Mouse (Mus musculus): Measurements from ENCODE around the gene Nup37. TPM values are rescaled to one million over a fixed set of nuclear protein-coding genes. Genes with fewer than 3 reads are reported as not detected.

The Nup37 gene
- 1 to 10 TPM; 4.7 to 5.7 TPM for total RNA-seq (2023)

DNA sequence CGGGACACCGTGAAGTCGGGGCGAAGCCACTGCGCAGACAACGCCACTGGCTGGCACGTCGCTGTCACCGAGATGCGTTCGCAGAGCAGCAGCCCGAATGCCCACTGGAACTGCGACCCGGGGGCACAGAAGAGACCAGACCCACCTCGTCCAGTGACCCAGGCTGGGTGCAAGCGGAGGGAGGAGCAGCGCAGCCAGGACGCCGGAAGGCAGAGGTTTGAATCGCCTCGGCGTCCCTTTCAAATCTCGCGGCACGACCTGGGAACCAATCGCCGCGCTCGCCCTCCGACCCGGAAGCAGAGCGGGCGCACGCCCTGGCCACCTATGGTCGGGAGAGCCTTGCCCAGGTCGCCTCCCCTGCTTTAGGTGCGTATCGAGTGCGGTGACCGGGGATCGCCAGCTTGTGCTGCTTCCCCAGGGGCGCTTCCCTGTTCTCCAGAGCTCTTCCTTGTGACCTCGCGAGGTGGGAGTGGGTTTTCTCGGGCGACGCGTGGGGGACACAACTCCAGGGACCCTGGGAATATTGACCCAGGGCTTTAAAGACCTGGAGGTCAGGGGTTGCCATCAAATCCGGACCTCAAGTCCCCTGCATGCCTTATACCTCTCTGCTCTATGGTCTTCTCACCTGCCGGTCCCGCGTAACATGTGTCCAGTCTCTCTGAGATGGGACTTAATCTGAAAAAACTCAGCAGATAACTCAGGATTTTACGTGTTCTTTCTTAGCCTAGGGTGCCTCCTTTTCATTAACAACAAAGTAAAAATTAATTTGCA lies at the start of gene Nup37, which contains the start of gene Parpbp:
Nup37 (plus strand) TSS at position 286 of the 771 bp plus-strand sequence.
Parpbp (minus strand) TSS at position 235 of the 771 bp plus-strand sequence.

DNA sequence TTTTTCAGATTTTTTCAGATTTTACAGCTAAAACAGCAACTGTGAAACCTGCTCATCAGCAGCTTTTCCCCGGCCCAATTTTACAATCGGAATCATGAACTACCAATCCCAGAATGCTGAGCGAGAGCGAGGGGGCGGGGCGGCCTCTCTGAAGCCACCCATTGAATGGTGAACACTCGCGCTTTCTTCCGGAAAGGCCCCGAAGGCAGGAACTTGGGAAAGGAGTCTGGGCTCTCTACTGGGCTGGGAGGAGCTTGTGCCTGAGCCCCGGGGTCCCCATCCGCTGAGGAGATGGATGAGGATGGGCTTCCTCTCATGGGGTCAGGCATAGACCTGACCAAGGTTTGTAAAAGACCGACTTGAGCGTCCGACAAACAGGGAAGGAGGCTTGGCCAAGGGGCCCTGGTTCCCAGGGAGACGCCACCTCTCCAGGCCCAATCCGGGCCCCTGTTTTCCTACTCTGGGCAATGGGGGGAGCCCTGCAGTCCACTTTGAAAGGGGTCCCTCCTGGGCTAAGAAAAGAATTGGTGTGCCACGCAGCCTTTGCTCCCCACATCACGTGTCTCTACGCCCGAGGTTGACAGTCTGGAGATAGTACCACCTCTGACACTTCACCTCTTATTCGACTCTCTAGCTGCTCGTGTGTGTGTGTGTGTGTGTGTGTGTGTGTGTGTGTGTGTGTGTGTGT lies 54.3 kb downstream of the Nup37 start, which contains the start of gene Washc3:
Washc3 (plus strand) TSS at position 143 of the 688 bp plus-strand sequence.

Other genes starting within 250 kb of the Nup37 start
- gene Pmch, start 55.9 kb upstream of the Nup37 start, total RNA-seq (2023) = not detected
- gene Parpbp, start 51 bp upstream of the Nup37 start, total RNA-seq (2023) = under 1 TPM; 0.26 to 0.27 TPM
- 10 to 100 TPM; 36.8 to 40.6 TPM for gene Washc3, start 54.1 kb downstream of the Nup37 start, total RNA-seq (2023)
- 10 to 100 TPM; 27.8 to 31.9 TPM for gene Dram1, start 232.1 kb downstream of the Nup37 start, total RNA-seq (2023)
- 10 to 100 TPM; 50.3 to 57.6 TPM for gene Gnptab, start 232.1 kb downstream of the Nup37 start, total RNA-seq (2023)